Mouse (Mus musculus): Measurements from ENCODE around the gene Tango6. TPM values are rescaled to one million over a fixed set of nuclear protein-coding genes. Genes with fewer than 3 reads are reported as not detected.

Gene Tango6
- polyA plus RNA-seq, 1 experiment: 0.22 TPM

GRCm38 (mm10) chr8:106734222-106734621, 51.4 kb downstream of the Tango6 start:
- TF ChIP-seq FLI1 (IDR thresholded peaks at IDR 0.05; ENCODE audit: low read length) (no peak), GATA1 (IDR thresholded peaks at IDR 0.05; ENCODE audit: borderline replicate concordance, low read length) (no peak)
- peaks cover 6% of the 10 kb centered on the region for H3K4me1 ChIP-seq
- H3K9me3 ChIP-seq: no peaks in the 10 kb centered on the region
- no peak overlapping the region for H3K4me3 ChIP-seq (replicated peaks)
- peaks cover 3% of the 10 kb centered on the region for H3K36me3 ChIP-seq (replicated peaks; ENCODE audit: low read length)
- peaks cover 5% of the 10 kb centered on the region for H3K27me3 ChIP-seq (replicated peaks)

GRCm38 (mm10) chr8:106736861-106737662, 54.2 kb downstream of the Tango6 start:
- Histone ChIP-seq H3K4me1 (peaks cover 6% of the 10 kb centered on the region), H3K36me3 (replicated peaks; ENCODE audit: low read length) (peaks cover 9% of the 10 kb centered on the region), H3K4me3 (replicated peaks) (peak overlapping the region; percentile 81), H3K27me3 (replicated peaks) (peaks cover 5% of the 10 kb centered on the region), H3K9me3 (no peaks in the 10 kb centered on the region)
- TF ChIP-seq GATA1 (IDR thresholded peaks at IDR 0.05; ENCODE audit: borderline replicate concordance, low read length): no peak
- TF ChIP-seq FLI1 (IDR thresholded peaks at IDR 0.05; ENCODE audit: low read length): no peak

- Histone ChIP-seq H3K36me3 (replicated peaks; ENCODE audit: low read length) (peaks cover 15% of the 10 kb centered on the region), H3K4me1 (peaks cover 6% of the 10 kb centered on the region), H3K9me3 (no peaks in the 10 kb centered on the region), H3K4me3 (replicated peaks) (no peak overlapping the region), H3K27me3 (replicated peaks) (peaks cover 5% of the 10 kb centered on the region)
- TF ChIP-seq FLI1 (IDR thresholded peaks at IDR 0.05; ENCODE audit: low read length) (no peak), GATA1 (IDR thresholded peaks at IDR 0.05; ENCODE audit: borderline replicate concordance, low read length) (no peak)
Observed at GRCm38 (mm10) chr8:106737846-106738245, 55.0 kb downstream of the Tango6 start.

- Histone ChIP-seq H3K4me1 (no peaks in the 10 kb centered on the region), H3K27me3 (replicated peaks) (no peaks in the 10 kb centered on the region), H3K4me3 (replicated peaks) (no peak overlapping the region), H3K9me3 (no peaks in the 10 kb centered on the region), H3K36me3 (replicated peaks; ENCODE audit: low read length) (peaks cover 13% of the 10 kb centered on the region)
- TF ChIP-seq GATA1 (IDR thresholded peaks at IDR 0.05; ENCODE audit: borderline replicate concordance, low read length): no peak
- TF ChIP-seq FLI1 (IDR thresholded peaks at IDR 0.05; ENCODE audit: low read length): no peak
Observed at GRCm38 (mm10) chr8:106742321-106742720, 59.5 kb downstream of the Tango6 start.

- TF ChIP-seq GATA1 (IDR thresholded peaks at IDR 0.05; ENCODE audit: borderline replicate concordance, low read length): no peak
- TF ChIP-seq FLI1 (IDR thresholded peaks at IDR 0.05; ENCODE audit: low read length): no peak
- Histone ChIP-seq H3K27me3 (replicated peaks) (no peaks in the 10 kb centered on the region), H3K36me3 (replicated peaks; ENCODE audit: low read length) (peaks cover 13% of the 10 kb centered on the region), H3K4me1 (no peaks in the 10 kb centered on the region), H3K4me3 (replicated peaks) (no peak overlapping the region), H3K9me3 (no peaks in the 10 kb centered on the region)
Observed at GRCm38 (mm10) chr8:106743361-106743760, 60.5 kb downstream of the Tango6 start.

GRCm38 (mm10) chr8:106753436-106753835, 70.6 kb downstream of the Tango6 start:
- Histone ChIP-seq H3K27me3 (replicated peaks) (peaks cover 3% of the 10 kb centered on the region), H3K9me3 (no peaks in the 10 kb centered on the region), H3K36me3 (replicated peaks; ENCODE audit: low read length) (no peaks in the 10 kb centered on the region), H3K4me3 (replicated peaks) (no peak overlapping the region), H3K4me1 (no peaks in the 10 kb centered on the region)
- TF ChIP-seq GATA1 (IDR thresholded peaks at IDR 0.05; ENCODE audit: borderline replicate concordance, low read length) (no peak), FLI1 (IDR thresholded peaks at IDR 0.05; ENCODE audit: low read length) (no peak)

GRCm38 (mm10) chr8:106761317-106761716, 78.4 kb downstream of the Tango6 start:
- Histone ChIP-seq H3K36me3 (replicated peaks; ENCODE audit: low read length) (no peaks in the 10 kb centered on the region), H3K4me1 (no peaks in the 10 kb centered on the region), H3K27me3 (replicated peaks) (peaks cover 3% of the 10 kb centered on the region), H3K9me3 (no peaks in the 10 kb centered on the region), H3K4me3 (replicated peaks) (no peak overlapping the region)
- TF ChIP-seq GATA1 (IDR thresholded peaks at IDR 0.05; ENCODE audit: borderline replicate concordance, low read length): no peak
- no peak for TF ChIP-seq FLI1 (IDR thresholded peaks at IDR 0.05; ENCODE audit: low read length)

GRCm38 (mm10) chr8:106761867-106762523, 79.1 kb downstream of the Tango6 start:
- H3K4me1 ChIP-seq: no peaks in the 10 kb centered on the region
- TF ChIP-seq FLI1 (IDR thresholded peaks at IDR 0.05; ENCODE audit: low read length) (no peak), GATA1 (IDR thresholded peaks at IDR 0.05; ENCODE audit: borderline replicate concordance, low read length) (no peak)
- no peaks in the 10 kb centered on the region for H3K36me3 ChIP-seq (replicated peaks; ENCODE audit: low read length)
- no peaks in the 10 kb centered on the region for H3K9me3 ChIP-seq
- peaks cover 3% of the 10 kb centered on the region for H3K27me3 ChIP-seq (replicated peaks)
- H3K4me3 ChIP-seq (replicated peaks): no peak overlapping the region

- no peaks in the 10 kb centered on the region for H3K36me3 ChIP-seq (replicated peaks; ENCODE audit: low read length)
Observed at GRCm38 (mm10) chr8:106764529-106764928, 81.7 kb downstream of the Tango6 start.

GRCm38 (mm10) chr8:106765570-106765969, 82.7 kb downstream of the Tango6 start:
- Histone ChIP-seq H3K27me3 (replicated peaks) (peaks cover 3% of the 10 kb centered on the region), H3K9me3 (no peaks in the 10 kb centered on the region), H3K4me3 (replicated peaks) (no peak overlapping the region), H3K36me3 (replicated peaks; ENCODE audit: low read length) (no peaks in the 10 kb centered on the region), H3K4me1 (no peaks in the 10 kb centered on the region)
- TF ChIP-seq GATA1 (IDR thresholded peaks at IDR 0.05; ENCODE audit: borderline replicate concordance, low read length): no peak
- TF ChIP-seq FLI1 (IDR thresholded peaks at IDR 0.05; ENCODE audit: low read length): no peak

More at GRCm38 (mm10) chr8:106764529-106764928, 81.7 kb downstream of the Tango6 start:
- no peaks in the 10 kb centered on the region for H3K9me3 ChIP-seq
- no peaks in the 10 kb centered on the region for H3K27me3 ChIP-seq (replicated peaks)
- H3K4me3 ChIP-seq (replicated peaks): no peak overlapping the region
- TF ChIP-seq FLI1 (IDR thresholded peaks at IDR 0.05; ENCODE audit: low read length) (no peak), GATA1 (IDR thresholded peaks at IDR 0.05; ENCODE audit: borderline replicate concordance, low read length) (no peak)
- no peaks in the 10 kb centered on the region for H3K4me1 ChIP-seq
